Mouse (Mus musculus) right cerebral cortex, postnatal 14 days (tissue): Measurements from ENCODE around the gene Ccdc62.

ENCODE experiments used
- DNase-seq: peaks from one replicate; pipeline ENCODE4 v3.0.0; 2022

The Ccdc62 gene

DNA sequence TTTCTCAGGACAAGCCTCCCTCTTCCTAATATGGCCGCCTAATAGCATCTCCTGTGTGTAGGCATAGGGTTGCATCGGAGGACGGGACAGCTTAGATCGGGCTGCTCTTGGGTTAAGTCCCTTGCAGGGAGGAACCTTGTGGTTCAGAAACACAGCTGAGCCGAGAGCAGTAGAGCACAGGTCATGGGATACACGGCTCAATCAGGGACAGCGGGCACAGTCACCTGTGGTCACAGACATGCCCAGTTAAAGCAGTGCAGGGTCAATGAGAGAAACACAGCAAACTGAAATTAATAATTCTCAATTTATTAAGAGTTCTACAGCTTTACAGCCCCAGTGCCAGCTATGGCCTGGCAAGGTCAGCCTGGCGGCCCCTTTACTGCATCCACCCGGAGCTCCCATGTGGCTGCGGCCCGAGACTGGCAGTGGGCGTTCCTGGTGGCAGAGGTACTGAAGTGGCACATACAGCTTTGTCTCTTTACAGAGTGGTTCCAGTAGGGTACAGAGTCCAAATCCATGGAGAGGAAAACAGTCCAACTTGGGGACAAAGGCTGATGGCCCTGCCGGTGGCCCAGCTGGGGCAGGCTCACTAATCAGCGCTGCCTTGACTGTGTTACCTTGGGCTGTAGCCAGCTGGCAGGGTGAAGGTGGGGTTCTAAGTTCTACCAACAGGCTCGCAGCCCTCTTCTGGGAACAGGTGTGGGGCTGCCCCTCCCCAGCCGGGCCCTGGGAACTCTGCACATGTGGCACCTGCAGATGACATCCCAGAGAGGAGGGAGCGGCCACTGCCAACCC, 74.1 kb downstream of the Ccdc62 start:
- DNase-seq, result no peak

DNA sequence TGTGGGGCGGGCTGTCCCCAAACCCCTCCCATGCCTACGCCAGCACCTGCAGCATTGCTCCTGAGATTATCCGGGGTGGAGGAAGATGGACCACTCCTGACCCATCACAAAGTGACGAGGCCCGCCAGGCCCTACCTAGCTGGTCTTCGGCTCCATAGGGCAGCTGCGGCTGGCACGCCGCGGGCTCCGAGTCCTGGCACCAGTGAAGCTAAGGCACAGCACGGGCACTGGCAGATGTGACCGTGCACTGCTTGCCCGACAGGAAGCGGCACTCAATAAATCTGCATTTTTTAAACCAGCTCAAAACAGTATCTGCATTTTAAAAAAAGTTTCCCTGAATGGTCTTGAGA, 74.6 kb downstream of the Ccdc62 start:
- DNase-seq, result no peak

- no peak for DNase-seq
These were observed 75.1 kb downstream of the Ccdc62 start for GRCm38 (mm10) chr5:124005591-124005990.

GRCm38 (mm10) chr5:124006082-124006873, 75.8 kb downstream of the Ccdc62 start:
- DNase-seq, result no peak

- DNase-seq, result no peak
These were observed 76.5 kb downstream of the Ccdc62 start for GRCm38 (mm10) chr5:124006891-124007491.

GRCm38 (mm10) chr5:124010077-124010476, 79.6 kb downstream of the Ccdc62 start:
- no peak for DNase-seq

DNA sequence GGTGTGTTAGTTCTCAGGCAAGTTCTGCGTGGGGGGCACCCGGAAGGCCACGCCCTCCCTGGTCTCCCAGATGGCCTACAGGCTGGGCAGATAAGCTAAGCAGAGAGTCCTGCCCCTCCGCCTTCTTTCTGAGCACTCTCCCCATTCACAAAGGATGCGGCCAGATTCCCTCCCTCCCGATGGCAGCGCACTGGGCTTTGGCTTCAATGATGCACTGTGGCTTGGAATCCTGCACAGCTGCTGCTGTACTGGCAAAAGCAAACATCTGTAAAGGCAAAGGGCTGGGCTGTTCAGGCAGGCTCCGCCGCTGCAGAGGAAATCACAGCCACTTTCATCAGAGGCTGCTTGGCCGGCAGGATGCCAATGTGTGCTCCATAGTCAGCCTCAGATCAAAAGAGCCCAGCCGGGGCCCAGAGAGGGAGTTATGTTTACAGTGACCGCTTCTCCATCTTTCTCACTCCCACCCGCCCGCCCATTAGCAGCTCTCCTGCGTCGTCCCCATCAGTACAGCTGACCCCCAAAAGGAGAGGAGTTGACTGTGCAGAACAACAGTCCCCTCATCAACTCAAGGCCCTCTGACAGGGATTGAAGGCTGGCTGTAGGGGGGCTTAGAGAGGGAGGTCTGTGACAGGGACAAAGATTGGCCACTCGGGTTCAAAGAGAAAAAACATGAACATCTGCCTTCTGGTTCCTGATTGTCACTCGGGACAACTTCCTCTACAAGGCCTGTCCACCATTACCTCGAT, 80.6 kb downstream of the Ccdc62 start:
- peak; percentile 71 for DNase-seq

GRCm38 (mm10) chr5:124011927-124012326, 81.4 kb downstream of the Ccdc62 start:
- DNase-seq, result no peak

GRCm38 (mm10) chr5:124012885-124013284, 82.4 kb downstream of the Ccdc62 start:
- DNase-seq, result no peak

DNA sequence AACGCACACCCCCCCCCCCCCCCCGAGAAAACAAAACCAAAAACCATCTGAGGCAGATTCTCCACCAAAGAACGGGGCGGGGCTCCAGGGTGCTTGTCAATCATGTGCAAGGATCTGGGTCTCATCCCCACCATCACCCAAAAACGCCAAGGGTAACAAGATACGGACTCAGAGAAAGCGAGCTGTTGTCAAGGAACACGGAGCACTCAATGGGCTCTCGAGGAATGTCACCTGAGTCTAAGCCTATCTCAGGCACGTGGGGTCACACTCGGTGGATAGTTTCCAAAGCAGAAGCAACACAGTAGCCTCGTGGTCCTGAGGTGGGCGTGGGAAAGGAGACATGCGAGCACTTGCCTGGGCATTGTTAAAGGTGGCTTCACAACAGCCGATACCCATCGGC, 83.3 kb downstream of the Ccdc62 start:
- peak; percentile 3 for DNase-seq

GRCm38 (mm10) chr5:124014180-124014579, 83.7 kb downstream of the Ccdc62 start:
- DNase-seq, result no peak

DNA sequence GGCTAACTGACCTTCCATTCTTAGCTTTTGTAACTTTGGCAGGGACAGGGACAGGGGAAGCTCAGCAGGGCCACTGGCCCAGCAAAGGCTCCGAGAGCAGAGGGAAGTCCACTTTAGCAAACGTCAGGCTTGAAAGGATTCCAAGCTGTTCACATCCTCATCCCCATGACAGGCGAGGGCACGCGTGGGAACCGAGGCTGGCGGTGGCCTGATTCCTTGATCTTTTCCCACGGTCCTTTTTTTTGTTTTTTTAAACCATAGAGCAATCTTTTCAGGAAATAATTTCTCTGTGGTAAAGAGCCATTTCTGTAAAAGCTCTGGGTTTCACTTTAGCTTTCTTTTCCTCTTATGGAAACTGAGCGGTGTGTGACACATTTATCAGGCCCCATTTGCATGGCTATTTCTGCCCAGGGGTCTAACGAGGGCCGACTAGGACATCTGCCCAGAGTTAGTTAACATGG, 84.3 kb downstream of the Ccdc62 start:
- peak; percentile 21 for DNase-seq

DNA sequence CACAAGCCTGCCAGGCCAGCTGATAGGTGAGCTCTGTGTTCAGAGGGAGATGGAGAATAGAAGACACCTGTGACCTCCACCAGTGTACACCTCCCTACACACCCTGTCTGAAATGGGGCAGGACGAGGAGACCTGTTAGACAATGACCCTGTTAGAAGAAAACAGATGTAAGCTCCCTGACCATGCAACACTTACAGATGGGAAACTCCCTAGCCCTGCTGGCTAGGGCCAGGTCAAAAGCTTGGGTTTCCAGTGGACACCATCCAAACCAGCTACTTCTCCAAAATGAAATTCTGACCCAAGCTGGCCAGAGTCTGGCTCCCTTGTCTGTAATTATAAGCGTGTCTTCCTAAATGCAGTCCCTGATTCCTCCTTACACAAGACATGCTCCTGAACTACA, 85.2 kb downstream of the Ccdc62 start:
- no peak for DNase-seq

DNA sequence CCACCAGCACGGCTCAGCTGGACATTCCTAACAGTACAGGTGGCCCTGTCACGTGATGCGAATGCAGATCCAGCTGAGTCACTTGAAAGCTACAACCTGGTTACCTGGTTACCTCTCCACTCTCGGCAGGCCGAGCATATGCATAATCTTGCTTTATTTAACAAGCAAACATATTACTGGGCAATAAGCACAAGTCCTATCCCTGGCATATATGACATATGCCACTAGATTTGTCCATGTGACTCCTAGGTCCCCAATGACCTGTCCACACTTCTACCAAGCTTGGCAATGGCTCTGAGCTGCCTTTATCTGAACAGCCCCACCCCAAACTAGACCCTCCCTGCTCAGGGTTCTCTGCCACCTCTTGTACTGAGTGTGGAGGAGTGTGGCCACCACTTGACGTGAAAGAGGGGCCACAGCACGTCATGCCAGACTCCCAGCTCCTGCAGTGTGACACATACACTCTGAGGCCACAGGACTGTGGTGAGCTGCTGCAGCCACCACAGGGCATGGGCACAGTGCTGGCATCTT, 85.9 kb downstream of the Ccdc62 start:
- DNase-seq, result no peak

DNA sequence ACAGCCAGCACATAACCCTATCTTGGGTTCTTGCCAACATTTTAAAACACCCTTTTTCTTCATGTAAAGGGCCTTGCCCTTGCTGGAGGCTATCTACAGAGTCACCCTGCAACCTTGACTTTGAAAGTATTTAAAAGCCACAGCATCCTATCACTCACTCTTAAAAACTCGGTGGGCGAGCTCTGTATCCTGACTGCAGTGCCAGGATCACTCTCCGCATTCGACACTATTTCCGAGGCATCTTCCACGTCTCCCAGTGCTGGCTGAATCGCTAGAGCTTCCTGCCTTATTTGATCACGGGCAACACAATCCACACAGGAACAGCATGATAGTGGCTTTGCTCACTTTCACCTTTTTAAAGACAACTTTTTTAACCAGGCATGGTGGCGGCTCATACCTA, 87.5 kb downstream of the Ccdc62 start:
- no peak for DNase-seq

DNA sequence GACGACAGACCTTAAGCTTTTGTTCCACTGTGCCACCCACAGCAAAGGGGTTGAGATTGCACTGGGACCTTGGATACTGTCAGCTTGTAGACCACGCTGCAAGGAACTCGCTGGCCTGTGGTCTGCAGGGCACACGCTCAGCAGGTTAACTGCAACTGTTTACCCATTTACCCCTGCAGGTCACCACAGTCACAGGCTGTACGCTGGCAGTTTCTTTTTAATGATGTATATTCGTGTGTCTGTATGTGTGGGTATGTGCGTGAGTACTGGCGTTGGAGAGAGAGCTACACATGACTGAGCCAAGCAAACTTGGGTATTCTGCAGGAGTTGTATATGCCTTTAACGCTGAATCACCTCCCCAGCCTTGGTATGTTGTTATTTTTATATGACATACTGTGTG, 88.2 kb downstream of the Ccdc62 start:
- no peak for DNase-seq
